Mouse (Mus musculus) heart, adult 2 months (tissue): ENCODE measurements around the gene Zfp831. TPM values are rescaled to one million over a fixed set of nuclear protein-coding genes. Genes with fewer than 3 reads are reported as not detected.

ENCODE experiments used
- DNase-seq, 2 experiments: peaks; one replicate each; pipeline ENCODE4 v3.0.0; 2021
- H3K27ac ChIP-seq: fragments of 200-600 bp; 2 replicates; pipeline ENCODE4 v1.8.1; 2022
- H3K27me3 ChIP-seq: fragments of 200-500 bp; 2 replicates; pipeline ENCODE4 v1.6.1; 2012; ENCODE audit warnings: mild to moderate bottlenecking, low read length, inconsistent platforms, mixed read lengths; ENCODE audit not compliant: control insufficient read depth, insufficient read depth
- H3K36me3 ChIP-seq: fragments of 200-500 bp; 2 replicates; pipeline ENCODE4 v1.6.1; 2012; ENCODE audit warnings: low read length, inconsistent platforms; ENCODE audit not compliant: control insufficient read depth, insufficient read depth
- H3K4me1 ChIP-seq: fragments of 200-500 bp; 2 replicates; pipeline ENCODE4 v1.6.1; 2011; ENCODE audit warnings: low read length; ENCODE audit not compliant: control insufficient read depth, insufficient read depth
- H3K4me3 ChIP-seq: fragments of 200-600 bp; 2 replicates; pipeline ENCODE4 v1.8.1; 2022
- H3K79me2 ChIP-seq: fragments of 200-500 bp; replicated peaks from 2 replicates; pipeline ENCODE4 v1.6.1; 2012; ENCODE audit warnings: mild to moderate bottlenecking, inconsistent platforms, low read length, moderate library complexity, mixed read lengths; ENCODE audit not compliant: control insufficient read depth, insufficient read depth
- H3K9ac ChIP-seq: fragments of 200-500 bp; 2 replicates; pipeline ENCODE4 v1.6.1; 2012; ENCODE audit warnings: low read depth, mild to moderate bottlenecking, control low read depth, inconsistent platforms, low read length, mixed read lengths
- CTCF ChIP-seq: fragments of 200-600 bp; IDR thresholded peaks from 2 replicates; pipeline ENCODE4 v1.8.1; 2022; ENCODE audit warnings: antibody characterized with exemption, mild to moderate bottlenecking, moderate library complexity
- EP300 ChIP-seq: fragments of 200-500 bp; IDR thresholded peaks from 2 replicates; pipeline ENCODE4 v1.6.1; 2011; ENCODE audit warnings: low read depth, low read length, control low read depth; ENCODE audit not compliant: insufficient read depth
- POLR2A ChIP-seq: fragments of 200-500 bp; IDR thresholded peaks from 2 replicates; pipeline ENCODE4 v1.6.1; 2011; ENCODE audit warnings: mild to moderate bottlenecking, low read depth, low read length, control low read depth; ENCODE audit not compliant: insufficient read depth
- WGBS: fragments of 180-500 bp; shearing (Covaris S2); methylation state at CpG from one replicate; pipeline ENCODE4 v1.1.7; 2018; 5-methylcytosine and 5-hydroxymethylcytosine counted together
- intact Hi-C: fragments of 180-260 bp; cut with DNase I; formaldehyde crosslinking; loops from one replicate; pipeline ENCODE4 v1.15.1; 2025
- polyA plus RNA-seq: library from polyadenylated mRNA; depleted of rRNA; stranded (reverse); fragments of >200 nt; gene quantifications from 2 replicates; pipeline ENCODE4 v1.2.3, GENCODE M21; 2012
- total RNA-seq, 2 experiments: library from RNA; stranded (reverse); gene quantifications; 2 replicates each; pipeline ENCODE4 v1.2.3; 2021

Gene Zfp831
- total and polyA plus RNA-seq, 3 experiments = 0.08 to 0.11 (median 0.10) TPM

DNA sequence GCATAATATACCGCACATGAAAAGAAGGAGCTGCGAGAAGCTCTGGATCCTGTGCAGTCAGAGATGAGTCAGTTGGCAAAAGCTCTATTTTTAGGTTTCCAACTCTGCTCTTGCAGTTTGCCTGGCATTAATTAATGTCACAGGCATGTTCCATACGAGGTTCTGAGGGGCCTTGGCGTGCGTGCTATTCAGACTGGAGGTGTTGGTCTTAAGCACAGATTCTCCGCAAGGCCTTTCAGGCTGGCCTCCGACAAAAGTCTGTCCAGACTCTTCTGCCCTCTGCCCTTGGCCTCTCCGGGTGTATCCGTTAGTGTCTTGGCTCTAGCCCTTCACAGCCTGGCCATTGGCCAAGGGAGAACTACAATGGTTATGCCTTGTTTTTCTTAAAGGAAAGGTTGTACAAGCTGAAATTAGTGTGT lies 43.5 kb upstream of the Zfp831 start:
- Histone ChIP-seq H3K27ac (peak overlapping the region; percentile 6), H3K4me3 (no peak overlapping the region), H3K9ac (no peak overlapping the region), H3K4me1 (peaks cover 12% of the 10 kb centered on the region), H3K79me2 (no peaks in the 10 kb centered on the region), H3K36me3 (no peaks in the 10 kb centered on the region), H3K27me3 (no peaks in the 10 kb centered on the region)
- intact Hi-C loops = no loop called here
- TF ChIP-seq POLR2A = no peak
- TF ChIP-seq EP300 = no peak
- no peak for TF ChIP-seq CTCF
- DNase-seq = peak; percentile 35 to 42
- 25% methylated on average over 9 of the region's 9 CpGs for WGBS

- TF ChIP-seq EP300 = no peak
- TF ChIP-seq POLR2A = no peak
- no peak for TF ChIP-seq CTCF
- Histone ChIP-seq H3K27me3 (no peaks in the 10 kb centered on the region), H3K4me1 (peaks cover 10% of the 10 kb centered on the region), H3K36me3 (no peaks in the 10 kb centered on the region), H3K4me3 (no peak overlapping the region), H3K27ac (peak overlapping the region; percentile 54), H3K79me2 (no peaks in the 10 kb centered on the region), H3K9ac (no peak overlapping the region)
- intact Hi-C loops = loop anchor here (2.0 kb wide), 2 partner anchors 35 to 71 kb away; no protein-coding TSS in a partner anchor
- peak; percentile 24 to 62 for DNase-seq
- 40% methylated on average over 9 of the region's 9 CpGs for WGBS
These were observed 41.2 kb upstream of the Zfp831 start for GRCm38 (mm10) chr2:174601938-174602685.

DNA sequence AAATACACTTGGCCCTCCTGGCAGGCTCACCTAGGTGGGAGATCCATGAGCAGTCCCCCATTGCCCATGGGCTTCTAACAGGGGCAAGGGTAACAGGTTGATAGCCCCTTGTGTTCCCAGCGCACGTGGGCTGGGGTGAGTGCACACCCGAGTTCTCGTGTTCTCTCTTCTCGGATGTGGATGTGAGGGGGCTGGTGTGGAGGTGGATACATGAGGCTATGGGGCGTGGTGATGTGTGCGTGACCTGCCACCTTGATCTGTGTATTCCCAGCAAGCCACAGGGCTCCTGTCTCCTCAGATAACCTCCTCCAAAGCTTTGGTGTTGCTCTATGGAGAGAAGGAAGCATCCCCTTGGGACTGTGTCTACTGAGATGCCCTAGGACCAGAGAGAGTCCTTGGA lies 40.0 kb upstream of the Zfp831 start:
- no peak for TF ChIP-seq CTCF
- TF ChIP-seq POLR2A = no peak
- WGBS = 91% methylated on average over 7 of the region's 7 CpGs
- H3K9ac ChIP-seq = no peak overlapping the region
- no peak overlapping the region for H3K27ac ChIP-seq
- no peak overlapping the region for H3K4me3 ChIP-seq
- no peaks in the 10 kb centered on the region for H3K36me3 ChIP-seq
- no peaks in the 10 kb centered on the region for H3K79me2 ChIP-seq
- intact Hi-C loops = loop anchor here (2.0 kb wide), 2 partner anchors 33 to 69 kb away; no protein-coding TSS in a partner anchor
- H3K27me3 ChIP-seq = no peaks in the 10 kb centered on the region
- peaks cover 8% of the 10 kb centered on the region for H3K4me1 ChIP-seq
- DNase-seq = no peak

DNA sequence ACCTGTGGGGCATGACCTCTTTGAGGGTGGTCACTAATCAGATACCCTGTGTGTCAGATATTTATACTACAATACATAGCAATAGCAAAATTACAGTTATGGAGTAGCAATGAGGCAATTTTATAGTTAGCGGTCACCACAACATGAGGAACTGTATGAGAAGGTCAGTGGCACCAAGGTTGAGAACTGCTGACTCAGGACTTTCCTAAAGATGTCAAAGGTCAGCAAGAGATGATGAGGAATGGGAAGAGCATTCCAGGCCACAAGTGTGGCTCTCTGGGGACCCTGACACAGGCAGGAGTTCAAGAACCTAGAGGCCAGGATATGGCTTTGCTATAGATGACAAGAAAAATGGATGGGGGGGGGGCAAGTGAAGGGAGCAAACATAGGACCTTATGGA lies 38.3 kb upstream of the Zfp831 start:
- Histone ChIP-seq H3K9ac (no peak overlapping the region), H3K27me3 (0 out of 2 replicates have a peak, but pooled peaks cover 2% of the 10 kb centered on the region), H3K79me2 (no peaks in the 10 kb centered on the region), H3K27ac (no peak overlapping the region), H3K36me3 (no peaks in the 10 kb centered on the region), H3K4me1 (peaks cover 3% of the 10 kb centered on the region), H3K4me3 (no peak overlapping the region)
- 94% methylated on average over 1 of the region's 1 CpGs for WGBS
- TF ChIP-seq POLR2A = no peak
- no peak for TF ChIP-seq EP300
- intact Hi-C loops = no loop called here
- DNase-seq = no peak

DNA sequence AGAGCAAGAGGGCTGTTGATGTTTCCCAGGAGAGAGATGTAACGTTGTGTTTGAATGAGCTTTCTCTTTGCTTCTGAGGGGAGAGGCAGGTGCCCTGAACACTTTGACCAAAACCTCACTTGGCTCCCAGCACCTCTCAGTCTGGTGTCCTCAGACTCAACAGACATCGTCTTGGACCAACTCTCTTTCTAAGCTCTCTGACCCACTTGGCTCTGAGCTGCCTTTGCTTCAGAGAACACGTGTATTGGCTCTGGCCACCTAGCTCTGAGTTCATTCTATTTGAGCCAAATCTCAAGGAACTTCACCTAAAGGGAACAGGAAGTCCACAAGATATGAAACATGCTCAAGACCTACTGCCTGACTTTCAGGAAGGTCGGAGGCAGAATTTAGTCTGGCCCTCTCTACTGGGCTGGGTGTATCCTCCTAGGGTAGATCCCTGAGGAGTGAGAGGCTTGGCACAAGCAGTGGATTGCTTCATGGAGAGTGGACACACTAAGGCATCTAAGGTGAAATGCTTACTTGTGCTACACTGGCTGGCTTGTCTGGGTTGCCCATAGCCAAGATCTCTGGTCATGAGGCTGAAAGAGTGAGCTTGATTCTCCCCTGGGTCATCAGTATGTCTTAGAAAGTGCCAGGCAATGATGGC lies 37.8 kb upstream of the Zfp831 start:
- WGBS = 38% methylated on average over 4 of the region's 4 CpGs
- no peaks in the 10 kb centered on the region for H3K36me3 ChIP-seq
- H3K4me3 ChIP-seq = no peak overlapping the region
- 0 out of 2 replicates have a peak, but pooled peaks cover 2% of the 10 kb centered on the region for H3K27me3 ChIP-seq
- no peak for DNase-seq
- TF ChIP-seq POLR2A (no peak), CTCF (no peak), EP300 (no peak)
- no peak overlapping the region for H3K27ac ChIP-seq
- intact Hi-C loops = no loop called here
- no peak overlapping the region for H3K9ac ChIP-seq
- peaks cover 2% of the 10 kb centered on the region; the same call in 1 of the 2 replicates for H3K4me1 ChIP-seq
- no peaks in the 10 kb centered on the region for H3K79me2 ChIP-seq

- no peaks in the 10 kb centered on the region for H3K79me2 ChIP-seq
- intact Hi-C loops = no loop called here
- H3K4me3 ChIP-seq = no peak overlapping the region
- TF ChIP-seq POLR2A = no peak
- no peak for TF ChIP-seq EP300
- no peak for TF ChIP-seq CTCF
- DNase-seq = no peak
- WGBS = 55% methylated on average over 5 of the region's 5 CpGs
- no peak overlapping the region for H3K27ac ChIP-seq
- H3K9ac ChIP-seq = no peak overlapping the region
- H3K27me3 ChIP-seq = 0 out of 2 replicates have a peak, but pooled peaks cover 2% of the 10 kb centered on the region
- H3K4me1 ChIP-seq = peaks cover 2% of the 10 kb centered on the region; the same call in 1 of the 2 replicates
- H3K36me3 ChIP-seq = no peaks in the 10 kb centered on the region
These were observed 37.0 kb upstream of the Zfp831 start for GRCm38 (mm10) chr2:174606376-174606775.
